Mouse (Mus musculus): Measurements from ENCODE around the gene Ankrd33b.

GRCm38 (mm10) chr15:31325660-31326354, 41.7 kb downstream of the Ankrd33b start:
- no peak for TF ChIP-seq ZC3H11A (IDR thresholded peaks at IDR 0.05; ENCODE audit: borderline replicate concordance, low read depth, low read length)
- no peak for TF ChIP-seq HCFC1 (IDR thresholded peaks at IDR 0.05; ENCODE audit: borderline replicate concordance, insufficient read depth, low read length)
- TF ChIP-seq CHD2 (IDR thresholded peaks at IDR 0.05; ENCODE audit: low read depth, low read length): no peak
- TF ChIP-seq ZNF384 (IDR thresholded peaks at IDR 0.05; ENCODE audit: low read depth, low read length): no peak
- TF ChIP-seq MAFK (IDR thresholded peaks at IDR 0.05; ENCODE audit: insufficient read depth, low read depth, low read length): no peak

All from ES-E14 (cell line).